Mouse (Mus musculus) CH12.LX (cell line): Measurements from ENCODE around the gene Poln. TPM values are rescaled to one million over a fixed set of nuclear protein-coding genes. Genes with fewer than 3 reads are reported as not detected.
A peak's percentile ranks its signal among the peaks of the same experiment; 100 is the strongest.

Experiments
- DNase-seq: peaks from one replicate; pipeline ENCODE4 v3.0.0-alpha.2; 2013; ENCODE audit errors: extremely low read depth
- H3K27ac ChIP-seq: 2 replicates; pipeline ENCODE4 v1.5.1; 2012; ENCODE audit warnings: low read depth, mild to moderate bottlenecking, control low read depth, moderate library complexity; ENCODE audit not compliant: insufficient read depth
- H3K27me3 ChIP-seq: replicated peaks from 2 replicates; pipeline ENCODE3; 2012; ENCODE audit warnings: inconsistent platforms
- H3K36me3 ChIP-seq, 2 experiments: replicated peaks in 1 of 2; 2 replicates each; pipeline versions ENCODE3 to v1.6.1; 2012; ENCODE audit warnings: inconsistent platforms in 1 of 2, low read length in 1 of 2, mild to moderate bottlenecking in 1 of 2, mixed read lengths in 1 of 2, moderate library complexity in 1 of 2; ENCODE audit not compliant: control insufficient read depth in 1 of 2, insufficient read depth in 1 of 2
- H3K4me1 ChIP-seq, 2 experiments: 2 replicates each; pipeline ENCODE4 v1.6.1; 2012; ENCODE audit warnings: inconsistent platforms in 1 of 2, moderate library complexity in 1 of 2; ENCODE audit not compliant: insufficient read depth in 2 of 2, control insufficient read depth in 1 of 2
- H3K4me2 ChIP-seq: 2 replicates; pipeline ENCODE4 v1.6.1; 2012; ENCODE audit warnings: low read depth, mild to moderate bottlenecking, control low read depth; ENCODE audit not compliant: poor library complexity, insufficient read depth, severe bottlenecking
- H3K4me3 ChIP-seq, 3 experiments: fragments of 150-350 bp in 1 of 3; sonication (generic) in 1 of 3; replicated peaks in 1 of 3; 2 replicates each; pipeline versions ENCODE3 to v1.5.1; 2011 to 2012; ENCODE audit warnings: low read depth in 2 of 3, low read length in 2 of 3, mild to moderate bottlenecking in 2 of 3, moderate library complexity in 2 of 3, control low read depth in 1 of 3, improper control_type of control experiment in 1 of 3, inconsistent platforms in 1 of 3, mixed read lengths in 1 of 3; ENCODE audit not compliant: poor library complexity in 1 of 3
- H3K79me2 ChIP-seq: replicated peaks from 2 replicates; pipeline ENCODE4 v1.6.1; 2012; ENCODE audit warnings: mild to moderate bottlenecking, moderate library complexity; ENCODE audit not compliant: control insufficient read depth, poor library complexity, insufficient read depth, severe bottlenecking; ENCODE audit errors: extremely low read depth
- H3K9ac ChIP-seq: 2 replicates; pipeline ENCODE4 v1.6.1; 2012; ENCODE audit warnings: low read depth, mild to moderate bottlenecking, control low read depth, moderate library complexity; ENCODE audit not compliant: insufficient read depth
- H3K9me3 ChIP-seq: replicated peaks from 2 replicates; pipeline ENCODE3; 2012; ENCODE audit warnings: low read length, inconsistent platforms, mixed read lengths
- BHLHE40 ChIP-seq: IDR thresholded peaks from 2 replicates; pipeline ENCODE4 v1.6.1; 2011; ENCODE audit warnings: mild to moderate bottlenecking, low read depth, low read length, improper control_type of control experiment
- CTCF ChIP-seq, 2 experiments: IDR thresholded peaks in 1 of 2; conservative IDR thresholded peaks in 1 of 2; 2 replicates each; pipeline ENCODE4 v1.5.1; 2011 to 2012; ENCODE audit warnings: low read depth in 2 of 2, low read length in 2 of 2, improper control_type of control experiment in 1 of 2, inconsistent platforms in 1 of 2, mild to moderate bottlenecking in 1 of 2, moderate library complexity in 1 of 2
- E2F4 ChIP-seq: IDR thresholded peaks from 2 replicates; pipeline ENCODE4 v1.6.1; 2011; ENCODE audit warnings: low read depth, low read length, improper control_type of control experiment; ENCODE audit not compliant: insufficient replicate concordance
- ELF1 ChIP-seq: IDR thresholded peaks from 2 replicates; pipeline ENCODE4 v1.6.1; 2014; ENCODE audit warnings: low read depth, mild to moderate bottlenecking, inconsistent platforms, low read length, improper control_type of control experiment
- EP300 ChIP-seq: IDR thresholded peaks from 2 replicates; pipeline ENCODE4 v1.6.1; 2011; ENCODE audit warnings: low read length, improper control_type of control experiment
- ETS1 ChIP-seq: conservative IDR thresholded peaks from 2 replicates; pipeline ENCODE4 v1.6.1; 2012; ENCODE audit warnings: low read depth, mild to moderate bottlenecking, inconsistent platforms, low read length, improper control_type of control experiment, moderate library complexity
- GABPA ChIP-seq: IDR thresholded peaks from 2 replicates; pipeline ENCODE4 v1.6.1; 2012; ENCODE audit warnings: low read depth, low read length, improper control_type of control experiment, inconsistent platforms; ENCODE audit not compliant: insufficient replicate concordance
- IRF4 ChIP-seq: IDR thresholded peaks from 2 replicates; pipeline ENCODE4 v1.6.1; 2014; ENCODE audit warnings: low read depth, mild to moderate bottlenecking, inconsistent platforms, low read length, improper control_type of control experiment
- KAT2A ChIP-seq: IDR thresholded peaks from 2 replicates; pipeline ENCODE4 v1.6.1; 2012; ENCODE audit warnings: low read length, improper control_type of control experiment, inconsistent platforms; ENCODE audit not compliant: insufficient replicate concordance
- MAX ChIP-seq: IDR thresholded peaks from 2 replicates; pipeline ENCODE4 v1.6.1; 2011; ENCODE audit warnings: low read length, improper control_type of control experiment
- RAD21 ChIP-seq: IDR thresholded peaks from 2 replicates; pipeline ENCODE4 v1.6.1; 2011; ENCODE audit warnings: low read depth, mild to moderate bottlenecking, low read length, improper control_type of control experiment, moderate library complexity
- RCOR1 ChIP-seq: conservative IDR thresholded peaks from 2 replicates; pipeline ENCODE4 v1.6.1; 2012; ENCODE audit warnings: low read depth, mild to moderate bottlenecking, inconsistent platforms, low read length, improper control_type of control experiment
- SIN3A ChIP-seq: IDR thresholded peaks from 2 replicates; pipeline ENCODE4 v1.6.1; 2012; ENCODE audit warnings: low read length, improper control_type of control experiment, inconsistent platforms
- SMC3 ChIP-seq: IDR thresholded peaks from 2 replicates; pipeline ENCODE4 v1.6.1; 2011; ENCODE audit warnings: low read depth, low read length, improper control_type of control experiment
- TBP ChIP-seq: conservative IDR thresholded peaks from 2 replicates; pipeline ENCODE4 v1.6.1; 2011; ENCODE audit warnings: low read depth, low read length, improper control_type of control experiment
- USF2 ChIP-seq: conservative IDR thresholded peaks from 2 replicates; pipeline ENCODE4 v1.6.1; 2011; ENCODE audit warnings: low read depth, low read length, improper control_type of control experiment
- dilution Hi-C: fragments of 300-500 bp; cut with MboI; formaldehyde crosslinking; loops from 2 replicates; pipeline ENCODE4 v1.14.3; 2020; ENCODE audit warnings: low sequenced_read_pairs; ENCODE audit not compliant: extremely low pct_unique_long_range_greater_than_20kb, extremely low pct_ligation_motif_present
- in situ Hi-C: fragments of 300-500 bp; cut with MboI; formaldehyde crosslinking; loops from 3 replicates; pipeline ENCODE4 v1.14.3; 2019; ENCODE audit warnings: low sequenced_read_pairs, low pct_ligation_motif_present, low pct_unique_long_range_greater_than_20kb, mixed read lengths
- polyA plus RNA-seq: library from polyadenylated mRNA; unstranded; fragments of >175 nt; gene quantifications from 2 replicates; pipeline ENCODE4 v1.2.1, GENCODE M21; 2012; ENCODE audit warnings: low read depth; ENCODE audit not compliant: insufficient read length
- total RNA-seq, 2 experiments: library from RNA; depleted of rRNA; stranded (reverse); fragments of 300-350 nt in 1 of 2; fragments of >200 nt in 1 of 2; gene quantifications; 2 replicates each; pipeline ENCODE4 v1.2.3; 2012 to 2014

Poln gene
- total and polyA plus RNA-seq, 3 experiments = 0.25 to 0.64 (median 0.39) TPM

DNA sequence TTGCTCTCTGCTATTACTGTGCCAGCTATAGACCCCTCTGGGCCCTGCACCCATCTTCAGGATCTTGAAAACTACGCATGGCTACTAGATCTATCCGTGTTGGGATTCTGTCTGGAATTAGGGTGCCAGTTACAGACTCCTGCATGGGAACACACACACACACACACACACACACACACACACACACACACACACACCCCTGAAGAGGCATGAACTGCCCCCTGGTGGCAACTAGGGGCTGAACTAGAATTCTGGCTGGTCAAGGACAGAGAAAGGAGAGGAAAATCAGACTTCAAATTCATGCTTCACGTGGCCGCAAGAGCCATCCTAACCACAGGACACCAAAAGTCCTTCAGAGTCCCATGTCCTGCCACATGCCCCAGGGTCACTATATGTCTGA lies 22.6 kb upstream of the Poln start:
- Histone ChIP-seq H3K79me2 (no peaks in the 10 kb centered on the region), H3K4me3 (no peak overlapping the region), H3K27me3 (peaks cover under 1% of the 10 kb centered on the region), H3K4me1 (peaks cover 35 to 52% of the 10 kb centered on the region in 2 experiments), H3K9ac (no peak overlapping the region), H3K36me3 (no peaks in the 10 kb centered on the region), H3K27ac (no peak overlapping the region), H3K9me3 (no peaks in the 10 kb centered on the region), H3K4me2 (no peak overlapping the region)
- dilution Hi-C loops = no loop called here
- in situ Hi-C loops = no loop called here
- TF ChIP-seq ELF1 (no peak), RAD21 (peak; percentile 38), SMC3 (peak; percentile 68), CTCF (conservative IDR thresholded peaks at IDR 0.05 in 1 of 2, IDR thresholded peaks at IDR 0.05 in 1 of 2; ENCODE audit: low read depth in 2 of 2, low read length in 2 of 2) (peak in 1 of 2 experiments; percentile 70; a peak in 2 of 4 replicates), TBP (no peak), ETS1 (no peak)
- DNase-seq = no peak

- H3K4me3 ChIP-seq = no peak overlapping the region
- no peak for DNase-seq
- no peak overlapping the region for H3K9ac ChIP-seq
- in situ Hi-C loops (no loop called here), dilution Hi-C loops (no loop called here)
- peaks cover 31 to 50% of the 10 kb centered on the region in 2 experiments for H3K4me1 ChIP-seq
- H3K36me3 ChIP-seq = no peaks in the 10 kb centered on the region
- no peak overlapping the region for H3K4me2 ChIP-seq
- H3K27me3 ChIP-seq = peaks cover 9% of the 10 kb centered on the region
- no peaks in the 10 kb centered on the region for H3K79me2 ChIP-seq
- no peak for TF ChIP-seq USF2
- no peak for TF ChIP-seq CTCF (conservative IDR thresholded peaks at IDR 0.05 in 1 of 2, IDR thresholded peaks at IDR 0.05 in 1 of 2; ENCODE audit: low read depth in 2 of 2, low read length in 2 of 2)
- no peak for TF ChIP-seq EP300
- no peak for TF ChIP-seq RCOR1
- TF ChIP-seq MAX = no peak
- TF ChIP-seq GABPA = no peak
- TF ChIP-seq SIN3A = no peak
- TF ChIP-seq E2F4 = no peak
- no peak for TF ChIP-seq BHLHE40
- no peak for TF ChIP-seq IRF4
- no peak for TF ChIP-seq KAT2A
- TF ChIP-seq ELF1 = no peak
- H3K27ac ChIP-seq = no peak overlapping the region
- no peaks in the 10 kb centered on the region for H3K9me3 ChIP-seq
These were observed 21.8 kb upstream of the Poln start for GRCm38 (mm10) chr5:34191021-34191420.
